Comparison of ENCODE assay signal across 9 mouse cellular contexts in the genomic region with DNA sequence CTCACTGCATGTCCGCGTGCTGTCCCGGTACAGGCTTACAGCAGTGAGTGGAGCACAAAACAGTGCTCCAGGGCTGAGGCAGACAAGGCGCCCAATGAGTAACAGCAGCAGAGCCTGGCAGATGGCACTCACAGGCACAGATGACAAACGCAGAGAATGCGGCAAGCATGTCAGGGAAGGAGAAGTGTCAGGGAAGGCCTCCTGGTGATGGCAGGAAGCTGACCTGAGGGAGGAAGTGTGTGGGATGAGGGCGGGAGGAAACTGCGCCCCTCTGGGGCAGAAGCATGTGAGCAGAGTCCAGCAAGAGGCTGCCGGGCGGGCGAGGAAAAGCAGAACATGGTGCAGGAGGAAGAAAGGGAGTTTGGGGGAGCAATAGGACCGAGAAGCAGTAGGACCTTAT.
A peak's percentile ranks its signal among the peaks of the same experiment; 100 is the strongest.
DNase-seq lines count a peak whose midpoint lies in the region; ATAC-seq and TF ChIP-seq lines count a peak whose summit lies in the region.
"Had no signal": no experiment of that assay in that cellular context is flagged by ENCODE, and none has a peak within 500 bp of the region (broad histone marks: within the 10 kb centered on the region; RNA-seq: fewer than 3 reads in every experiment).

No protein-coding gene starts in this region.

- H3K9ac ChIP-seq in limb, embryonic 12.5 days (replicated peaks), result 0 out of 2 replicates have a peak overlapping the region, but pooled peaks have one; percentile 5
- no peak overlapping the region for H3K9ac ChIP-seq in midbrain, embryonic 13.5 days (replicated peaks)
- H3K9ac ChIP-seq: limb, embryonic 15.5 days had no signal

- H3K4me3 ChIP-seq in limb, embryonic 12.5 days (replicated peaks), result no peak overlapping the region
- no peak overlapping the region for H3K4me3 ChIP-seq in midbrain, embryonic 13.5 days (replicated peaks)
- H3K4me3 ChIP-seq: limb, embryonic 15.5 days had no signal

- peaks cover 12% of the 10 kb centered on the region for H3K4me1 ChIP-seq in limb, embryonic 12.5 days (replicated peaks)
- H3K4me1 ChIP-seq in midbrain, embryonic 13.5 days (replicated peaks), result 0 out of 2 replicates have a peak, but pooled peaks cover under 1% of the 10 kb centered on the region
- H3K4me1 ChIP-seq: limb, embryonic 15.5 days had no signal

- ATAC-seq in common myeloid progenitor, adult 5-6 weeks (replicated peaks; ENCODE audit: low read depth, poor library complexity, severe bottlenecking), result peak; percentile 97
- ATAC-seq in limb, embryonic 12.5 days (ENCODE audit: insufficient number of reproducible peaks, insufficient read depth, low FRiP score, low TSS enrichment, low read depth), result no peak
- no peak for ATAC-seq in midbrain, embryonic 13.5 days

- H3K4me2 ChIP-seq in limb, embryonic 12.5 days, result no peak overlapping the region
- H3K4me2 ChIP-seq in midbrain, embryonic 13.5 days (replicated peaks), result no peak overlapping the region
- H3K4me2 ChIP-seq: limb, embryonic 15.5 days had no signal

- H3K27me3 ChIP-seq in limb, embryonic 12.5 days, result no peaks in the 10 kb centered on the region
- no peaks in the 10 kb centered on the region for H3K27me3 ChIP-seq in midbrain, embryonic 13.5 days
- H3K27me3 ChIP-seq: limb, embryonic 15.5 days had no signal

- no peak overlapping the region; the same call in 1 of the 2 replicates for H3K27ac ChIP-seq in limb, embryonic 12.5 days
- H3K27ac ChIP-seq in midbrain, embryonic 13.5 days, result no peak overlapping the region
- H3K27ac ChIP-seq: limb, embryonic 15.5 days had no signal

- no peaks in the 10 kb centered on the region for H3K9me3 ChIP-seq in limb, embryonic 12.5 days
- H3K9me3 ChIP-seq in midbrain, embryonic 13.5 days, result no peaks in the 10 kb centered on the region
- H3K9me3 ChIP-seq: limb, embryonic 15.5 days had no signal

- H3K36me3 ChIP-seq in limb, embryonic 12.5 days, result peaks cover 66% of the 10 kb centered on the region
- peaks cover 48% of the 10 kb centered on the region for H3K36me3 ChIP-seq in midbrain, embryonic 13.5 days

- DNase-seq in layer of hippocampus, adult 11-12 months (ENCODE audit: low spot score), result peak; percentile 67
- no peak for DNase-seq in layer of hippocampus, adult 9-10 months (ENCODE audit: low spot score)
- peak; percentile 47 for DNase-seq in brain, embryonic 14.5 days (ENCODE audit: low read depth)
- DNase-seq in urinary bladder, adult 18-20 months (ENCODE audit: low spot score in 2 of 2), result no peak
- no peak for DNase-seq in ovary, adult 18-20 months (ENCODE audit: low spot score)

- 83% methylated on average over 12 of the region's 12 CpGs for WGBS in limb, embryonic 12.5 days
- 88% methylated on average over 12 of the region's 12 CpGs for WGBS in midbrain, embryonic 13.5 days

- TF ChIP-seq CTCF in brain, embryonic 14.5 days (IDR thresholded peaks at IDR 0.05; ENCODE audit: borderline replicate concordance, extremely low read depth, insufficient read depth, insufficient read length), result no peak

- TF ChIP-seq POLR2A in brain, embryonic 14.5 days (IDR thresholded peaks at IDR 0.05; ENCODE audit: borderline replicate concordance, extremely low read depth, insufficient read depth, insufficient read length, poor library complexity, severe bottlenecking), result no peak

Comparison
In these comparisons a context has a peak if more than half of its experiments do, and no peak if none do; other contexts are left out.
1. DNase-seq: peak in layer of hippocampus, adult 11-12 months (single experiment) and brain, embryonic 14.5 days (single experiment); none in layer of hippocampus, adult 9-10 months (single experiment), urinary bladder, adult 18-20 months (0 of 2) and ovary, adult 18-20 months (single experiment).